Mouse (Mus musculus): Measurements from ENCODE around the gene Atp7a.
A peak's percentile ranks its signal among the peaks of the same experiment; 100 is the strongest.

Gene Atp7a

DNA sequence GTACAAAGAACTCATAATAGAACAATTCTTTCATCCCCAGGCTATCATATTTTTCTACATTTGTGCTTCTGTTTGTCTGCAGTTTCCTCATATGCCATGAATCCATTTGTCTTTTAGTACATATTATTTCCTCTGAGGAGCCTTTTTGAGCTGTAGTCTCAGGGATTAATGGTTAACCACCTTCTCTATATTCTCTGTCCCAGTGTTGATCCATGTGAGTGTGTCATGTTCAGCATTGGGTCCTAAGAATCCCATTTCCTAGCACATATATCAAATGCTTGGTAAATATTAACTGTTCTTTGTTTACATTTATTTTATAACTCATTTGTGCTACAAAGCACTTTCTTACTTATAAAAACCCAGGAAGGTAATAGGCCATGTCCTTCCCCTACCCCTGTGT lies 55.4 kb downstream of the Atp7a start:
- no peak for DNase-seq

DNA sequence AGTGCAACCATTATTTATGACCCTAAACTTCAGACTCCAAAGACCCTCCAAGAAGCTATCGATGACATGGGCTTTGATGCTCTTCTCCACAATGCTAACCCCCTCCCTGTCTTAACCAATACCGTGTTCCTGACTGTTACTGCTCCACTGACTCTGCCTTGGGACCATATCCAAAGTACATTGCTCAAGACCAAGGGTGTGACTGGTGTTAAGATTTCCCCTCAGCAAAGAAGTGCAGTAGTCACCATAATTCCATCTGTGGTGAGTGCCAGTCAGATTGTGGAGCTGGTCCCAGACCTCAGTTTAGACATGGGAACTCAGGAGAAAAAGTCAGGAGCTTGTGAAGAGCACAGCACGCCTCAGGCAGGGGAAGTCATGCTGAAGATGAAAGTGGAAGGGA lies 58.1 kb downstream of the Atp7a start:
- no peak for DNase-seq

DNA sequence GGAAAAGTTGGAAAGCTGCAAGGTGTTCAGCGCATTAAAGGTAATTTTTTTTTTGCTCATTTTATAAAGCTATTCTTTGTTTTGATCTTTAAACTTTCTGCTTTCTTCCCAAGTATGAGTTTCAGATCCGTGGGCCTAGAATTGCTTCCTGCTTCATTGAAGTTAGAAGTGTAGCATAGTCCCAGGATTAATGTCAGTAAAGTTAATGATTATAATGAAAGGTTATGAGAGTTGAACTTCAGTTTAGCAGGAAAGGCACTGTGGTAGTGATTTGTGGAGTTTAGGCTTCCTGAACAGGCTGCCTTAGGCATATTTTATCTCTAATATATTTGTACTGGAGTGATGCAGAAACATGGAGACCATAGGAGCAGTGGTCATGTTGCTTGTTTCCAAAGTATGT lies 58.5 kb downstream of the Atp7a start:
- DNase-seq = no peak

DNA sequence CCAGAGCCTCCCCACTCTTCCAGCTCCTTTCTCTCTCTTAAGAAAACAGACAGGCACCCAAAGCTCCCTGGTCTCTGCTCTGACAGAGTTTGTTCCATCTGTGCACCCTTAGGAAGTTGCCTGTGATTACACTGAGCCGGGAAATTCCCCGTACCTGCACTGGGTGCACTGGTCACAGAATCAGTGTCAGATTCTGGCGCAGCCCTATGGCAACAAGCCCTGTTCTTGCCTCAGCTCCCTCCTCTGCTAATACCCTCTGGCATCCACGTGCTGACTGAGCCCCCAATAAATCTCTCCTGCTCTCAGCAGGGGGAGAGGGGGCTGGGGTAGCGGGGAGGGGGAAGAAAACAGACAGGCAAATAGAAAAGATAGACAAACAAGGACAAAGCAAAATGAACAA lies 65.9 kb downstream of the Atp7a start:
- DNase-seq = no peak

DNA sequence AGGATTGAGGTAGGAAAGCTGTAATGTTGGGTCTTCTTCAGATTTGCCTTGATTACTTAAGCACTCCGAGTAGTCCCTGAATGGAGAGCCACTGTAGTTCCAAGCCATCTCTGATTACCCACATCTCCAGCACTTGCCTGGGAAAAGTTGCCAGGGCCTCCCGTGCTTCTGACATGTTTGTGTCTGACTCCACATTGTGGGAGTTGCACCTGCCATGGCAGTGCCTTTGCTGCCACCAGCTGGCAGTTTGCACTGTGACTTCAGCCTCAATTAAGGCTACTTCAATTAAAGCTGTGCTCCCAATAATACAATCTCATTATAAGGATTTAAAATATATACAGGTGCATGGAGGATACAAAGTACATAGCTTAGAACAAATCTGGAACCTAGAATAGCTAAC lies 78.4 kb downstream of the Atp7a start:
- peak; percentile 63 for DNase-seq

DNA sequence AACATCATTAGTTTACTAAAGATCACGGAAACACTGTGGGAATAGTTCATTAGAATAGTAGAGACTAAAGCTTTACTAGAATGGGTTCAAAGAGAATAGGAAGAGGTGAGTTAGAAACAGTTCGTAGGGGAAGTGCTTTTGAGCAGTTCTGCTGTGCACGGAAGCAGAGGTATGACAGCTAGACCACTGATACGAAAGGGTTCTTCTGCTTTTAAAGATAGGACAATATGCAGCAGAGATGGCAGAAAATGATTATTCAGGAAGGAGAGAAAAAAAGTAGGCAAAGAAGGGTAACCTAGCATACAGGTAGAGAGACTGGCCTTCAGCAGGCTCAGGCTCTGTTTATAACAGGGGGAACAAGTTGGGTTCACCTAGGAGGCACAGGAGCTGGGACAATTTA lies 86.8 kb downstream of the Atp7a start:
- no peak for DNase-seq

DNA sequence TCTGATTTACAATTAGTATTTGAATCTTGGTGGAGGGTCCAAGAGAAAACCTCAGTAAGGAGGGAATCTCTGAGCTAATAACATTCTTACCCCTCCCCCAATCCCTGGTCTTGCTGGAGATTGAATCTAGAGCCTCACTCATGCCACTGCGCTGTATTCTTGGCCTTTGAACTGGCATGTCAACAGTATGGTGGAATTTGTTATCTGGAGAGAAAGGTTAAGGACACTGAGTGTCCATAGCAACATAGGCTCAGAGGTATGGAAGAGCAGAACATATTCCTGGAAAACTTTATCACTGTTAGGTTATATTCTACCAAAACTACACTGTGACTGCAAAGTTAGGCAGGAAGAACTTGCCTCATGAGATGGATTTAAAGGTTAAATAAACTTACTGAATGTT lies 87.6 kb downstream of the Atp7a start:
- no peak for DNase-seq

DNA sequence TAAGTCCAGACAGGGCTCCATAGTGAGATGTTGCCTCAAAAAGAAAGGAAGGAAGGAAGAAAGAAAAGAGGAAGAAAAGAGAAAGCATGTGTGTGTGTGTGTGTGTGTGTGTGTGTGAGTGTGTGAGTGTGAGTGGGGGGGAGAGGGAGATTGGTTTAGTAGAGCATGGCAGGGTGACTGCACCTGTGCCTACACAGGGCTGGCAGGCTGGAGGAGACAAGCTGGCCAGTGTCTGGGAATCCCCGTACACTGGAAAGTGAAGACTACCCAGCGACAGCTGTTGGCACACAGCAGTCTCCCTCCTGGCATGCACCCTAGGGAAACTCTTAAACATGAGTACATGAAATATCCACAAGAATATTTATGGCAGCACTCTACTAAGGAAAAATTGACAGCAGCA lies 95.7 kb downstream of the Atp7a start:
- no peak for DNase-seq

DNA sequence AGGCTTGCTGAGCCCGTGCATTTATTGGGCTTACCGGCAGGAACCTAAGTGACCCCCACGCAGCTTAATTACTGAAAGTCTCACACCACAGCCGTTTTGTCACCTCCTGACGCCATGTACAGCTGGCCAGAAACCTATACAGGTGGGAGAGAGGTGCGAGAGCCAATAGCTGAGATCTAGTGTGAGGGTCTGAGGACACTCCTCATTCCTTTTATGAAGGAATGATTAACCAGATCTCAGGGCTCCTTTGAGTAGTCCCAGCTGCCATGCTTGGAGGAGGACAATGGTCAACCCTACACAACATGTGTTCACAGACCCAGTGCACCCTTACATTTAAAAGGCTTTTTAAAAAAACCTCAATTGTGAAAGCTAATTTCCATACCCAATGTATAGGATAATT lies 101.2 kb downstream of the Atp7a start:
- DNase-seq = no peak

DNA sequence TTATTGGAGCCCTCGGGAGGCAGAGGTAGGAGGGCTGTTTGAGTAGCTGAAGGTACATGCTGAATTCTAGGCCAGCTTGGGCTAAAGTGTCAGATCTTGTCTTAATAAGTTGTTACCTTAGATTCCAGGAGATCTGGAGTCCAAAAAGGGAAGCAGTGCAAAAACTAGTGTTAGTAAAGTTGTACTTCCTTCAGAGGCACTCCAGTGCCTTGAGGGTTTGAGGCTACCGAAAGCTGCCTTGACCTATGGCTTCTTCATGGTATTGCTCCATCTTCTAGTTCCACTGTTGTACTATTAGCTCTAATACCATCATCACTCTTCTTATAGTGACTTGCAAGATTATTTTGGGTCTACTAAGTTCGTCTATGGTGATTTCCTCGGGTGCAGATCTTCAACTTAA lies 102.8 kb downstream of the Atp7a start:
- no peak for DNase-seq

DNA sequence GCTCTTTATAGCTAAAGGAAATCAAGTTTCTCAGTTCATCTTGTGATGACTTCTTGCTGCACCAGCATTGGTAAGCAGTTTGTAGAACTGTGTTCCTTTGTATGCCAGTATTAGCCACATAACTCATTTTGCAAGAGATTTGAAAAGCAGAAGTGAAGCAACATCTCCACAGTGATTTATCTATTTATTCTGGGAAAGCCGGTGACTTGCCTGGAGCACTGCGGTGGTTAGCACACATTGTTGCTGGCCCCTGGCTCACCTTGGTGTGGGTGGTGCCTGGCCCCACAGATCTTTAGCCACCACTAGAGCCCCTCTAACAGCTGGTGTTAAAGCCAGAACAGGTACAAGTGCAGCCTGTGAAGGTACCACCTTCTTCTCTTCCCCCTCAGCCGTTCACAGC lies 107.8 kb downstream of the Atp7a start:
- DNase-seq = no peak

DNA sequence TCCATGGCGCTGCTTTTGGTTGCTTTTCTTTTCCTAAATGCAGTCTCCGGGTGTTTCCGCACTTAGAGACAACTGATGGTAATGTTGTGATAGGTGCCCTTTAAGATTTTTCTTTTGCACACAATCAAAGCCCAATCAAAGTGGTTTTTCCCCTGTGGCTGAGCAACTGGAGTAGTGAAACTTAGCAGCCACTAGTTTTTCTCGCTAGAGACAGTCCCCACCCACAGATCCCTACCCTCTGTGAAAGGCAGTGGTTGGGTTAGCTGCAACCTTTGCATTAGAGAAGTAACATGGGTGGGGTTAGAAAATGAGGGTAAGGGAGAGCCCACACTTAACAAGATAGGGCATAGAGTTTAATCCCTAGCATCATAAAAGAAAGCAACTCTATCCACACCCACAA lies 108.4 kb downstream of the Atp7a start:
- DNase-seq = no peak

DNA sequence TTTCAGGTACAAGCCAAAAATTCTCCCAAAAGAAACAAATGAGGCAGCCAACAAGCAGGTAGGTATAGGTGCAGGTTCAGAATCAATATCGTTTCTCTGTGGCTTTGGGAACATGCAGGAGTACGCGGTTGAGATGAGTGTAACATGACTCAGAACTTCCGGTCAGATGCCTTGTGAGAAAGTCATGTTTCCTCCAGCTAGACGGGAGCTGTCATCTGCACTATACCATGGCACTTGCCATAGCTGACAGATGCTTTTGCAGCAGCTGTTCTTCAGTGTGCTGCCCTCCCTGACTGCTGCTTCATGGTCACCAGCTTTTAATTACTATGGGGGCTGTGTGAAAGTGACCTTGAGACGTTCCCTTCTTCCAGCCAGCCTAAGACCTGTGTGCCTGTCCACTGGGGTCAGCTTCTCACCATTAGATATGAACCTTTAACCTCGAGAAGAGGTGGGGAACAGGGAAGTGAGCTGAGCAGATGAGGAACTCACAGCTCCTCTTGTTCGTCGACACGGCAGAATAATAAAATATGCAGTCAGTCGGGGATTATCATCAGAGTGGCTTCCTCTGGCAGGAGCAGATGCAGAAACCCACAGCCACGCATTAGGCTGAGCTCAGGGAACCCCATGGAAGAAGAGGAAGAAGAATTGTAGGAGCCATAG lies 109.0 kb downstream of the Atp7a start:
- DNase-seq = no peak

DNA sequence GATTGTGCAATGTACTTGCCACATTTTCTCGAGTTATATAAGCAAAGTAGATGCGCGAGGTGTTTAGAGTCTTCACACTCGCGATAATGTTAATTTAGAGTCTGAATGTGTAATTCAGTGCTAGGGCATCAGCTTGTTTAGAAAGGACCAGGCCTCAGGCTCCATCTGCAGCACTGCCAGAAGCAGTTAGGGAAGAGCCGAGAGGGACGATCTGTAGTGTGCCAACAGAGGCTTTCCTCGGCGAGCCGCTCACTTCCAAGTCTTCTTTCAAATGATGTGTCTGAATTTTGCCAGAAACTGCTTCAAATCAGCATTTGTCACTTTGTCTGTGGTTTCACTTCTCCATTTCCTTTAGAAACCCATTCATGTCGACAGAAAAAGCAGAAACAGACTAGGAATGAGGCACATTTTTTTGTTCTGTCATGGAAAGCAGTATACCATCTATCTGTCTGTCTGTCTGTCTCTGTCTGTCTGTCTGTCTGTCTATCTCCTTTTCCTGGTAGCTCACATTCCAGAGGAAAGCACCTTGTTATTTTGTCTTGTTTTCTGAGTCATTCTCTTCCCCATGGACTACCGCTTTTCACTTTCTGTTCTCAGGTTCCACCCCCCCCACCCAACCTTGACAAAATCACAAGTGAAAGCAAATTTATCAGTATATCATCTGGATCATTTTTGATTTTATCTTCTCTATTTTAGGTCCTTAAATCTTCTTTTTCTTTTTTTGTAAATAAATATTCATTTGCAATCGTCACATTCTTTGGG lies 112.4 kb downstream of the Atp7a start:
- no peak for DNase-seq

DNA sequence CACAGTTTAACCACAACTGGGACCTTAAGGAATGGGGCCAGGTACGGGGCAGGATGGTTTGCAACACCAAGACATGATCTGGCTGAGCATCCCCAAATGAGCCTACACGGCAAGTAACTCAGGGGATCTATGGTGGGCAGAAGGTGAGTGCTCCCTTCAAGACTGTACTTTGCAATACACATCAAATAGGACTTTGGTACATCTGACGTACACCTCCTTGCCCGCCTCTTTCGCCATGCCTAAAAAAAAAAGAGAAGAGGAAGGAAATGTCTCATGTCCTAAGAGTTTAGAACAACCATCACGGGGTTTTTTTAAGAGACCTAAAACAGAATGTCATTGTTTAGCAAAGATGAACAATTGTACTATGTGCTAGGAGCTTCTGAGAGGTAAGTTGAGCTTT lies 115.9 kb downstream of the Atp7a start, which contains the start of gene Tlr13:
Gene Tlr13, plus strand, starts transcription at position 269 of the 400 bp plus-strand sequence.
- no peak for DNase-seq

DNA sequence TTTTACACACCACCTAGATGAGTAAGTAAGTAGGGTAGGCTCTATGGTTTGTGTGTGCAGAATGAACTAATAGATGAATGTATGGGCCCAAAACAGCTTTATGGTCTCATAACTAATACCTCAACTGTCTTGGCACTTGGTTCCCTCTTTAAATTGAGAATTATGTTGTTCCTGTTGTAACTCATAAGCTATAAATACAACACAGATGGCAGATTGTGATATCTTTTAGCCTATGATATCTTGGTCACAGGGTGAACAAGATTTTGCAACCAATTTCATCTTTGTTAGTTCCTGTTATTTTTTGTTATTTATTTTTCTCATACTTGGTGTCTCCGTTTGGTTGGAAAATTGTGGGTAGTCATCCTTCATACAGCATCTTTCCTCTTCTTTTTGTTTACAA lies 121.1 kb downstream of the Atp7a start:
- DNase-seq = no peak

DNA sequence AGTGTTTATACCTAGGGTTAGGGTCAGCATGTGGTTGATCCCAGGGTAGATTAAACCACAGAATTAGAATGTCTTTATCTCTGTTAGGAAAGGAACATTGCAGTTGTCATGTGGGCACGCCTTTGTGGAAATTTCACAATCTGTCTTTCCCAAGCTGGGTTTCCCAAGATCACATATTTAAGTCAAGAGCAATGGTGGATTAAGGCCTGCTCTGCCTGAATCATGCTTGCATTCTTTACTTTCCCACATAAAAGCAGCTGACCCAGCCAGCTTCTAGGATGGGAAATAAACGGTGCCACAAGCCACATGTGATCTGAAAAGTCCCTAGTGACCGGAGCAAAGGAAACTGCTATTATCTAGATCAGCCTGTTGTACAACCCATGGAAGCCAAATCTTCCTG lies 122.4 kb downstream of the Atp7a start:
- DNase-seq = no peak

DNA sequence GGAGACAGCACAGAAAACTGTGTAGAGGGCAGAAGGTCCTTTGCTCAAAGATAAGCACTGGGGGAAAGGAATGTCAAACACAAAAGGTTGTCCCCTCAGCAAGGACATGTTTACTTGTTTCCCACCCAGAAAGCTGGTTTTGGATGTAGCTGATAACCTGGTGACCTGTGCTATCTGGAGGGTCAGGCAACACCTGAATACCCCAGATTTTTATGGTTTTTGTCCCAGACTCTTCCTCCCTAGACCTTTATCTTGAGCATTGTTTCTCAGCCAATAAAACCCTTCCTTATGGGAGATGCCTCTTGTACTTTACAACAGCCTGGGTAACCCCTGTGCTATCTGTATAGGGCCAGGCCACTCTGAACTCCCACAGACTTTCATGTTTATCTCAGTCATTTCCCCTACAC lies 127.1 kb downstream of the Atp7a start:
- DNase-seq = no peak

DNA sequence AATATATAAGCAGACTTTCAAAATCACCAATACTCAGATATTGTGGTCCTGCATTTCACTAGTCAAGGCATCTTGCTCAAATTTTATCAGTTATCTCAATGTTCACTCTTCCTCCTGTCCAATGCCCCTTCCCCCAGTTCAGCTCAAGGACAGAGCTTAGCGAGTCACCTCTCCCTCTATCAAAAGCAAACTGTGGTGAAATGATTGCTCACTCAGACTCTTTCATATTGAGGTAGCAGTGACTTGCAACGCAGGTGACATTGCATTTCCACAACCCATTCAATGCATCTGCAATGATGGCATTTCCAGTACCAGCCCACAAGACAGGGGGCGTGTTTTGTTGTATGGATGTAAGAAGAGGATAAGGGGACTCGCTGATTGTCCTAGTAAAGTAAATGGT lies 128.8 kb downstream of the Atp7a start:
- DNase-seq = no peak

DNA sequence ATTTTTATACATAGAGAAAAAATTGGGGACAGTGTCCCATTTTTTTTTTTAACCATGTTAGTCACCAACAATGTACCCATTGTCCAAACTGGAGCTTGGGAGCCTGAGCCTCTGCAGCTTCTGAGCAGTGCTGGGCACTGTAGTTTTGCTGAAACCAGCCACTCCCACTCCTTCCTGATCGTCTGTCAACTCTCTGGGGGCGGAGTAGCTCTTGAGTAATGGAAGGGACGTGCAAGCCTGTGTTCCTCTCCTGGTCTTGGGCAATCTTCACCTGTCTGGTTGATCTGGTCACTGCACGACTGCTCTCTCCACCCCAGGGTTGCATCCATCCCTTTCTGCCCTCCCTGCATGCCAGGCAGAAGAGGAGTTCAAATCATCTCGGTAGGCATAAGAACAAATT lies 136.9 kb downstream of the Atp7a start:
- no peak for DNase-seq

DNA sequence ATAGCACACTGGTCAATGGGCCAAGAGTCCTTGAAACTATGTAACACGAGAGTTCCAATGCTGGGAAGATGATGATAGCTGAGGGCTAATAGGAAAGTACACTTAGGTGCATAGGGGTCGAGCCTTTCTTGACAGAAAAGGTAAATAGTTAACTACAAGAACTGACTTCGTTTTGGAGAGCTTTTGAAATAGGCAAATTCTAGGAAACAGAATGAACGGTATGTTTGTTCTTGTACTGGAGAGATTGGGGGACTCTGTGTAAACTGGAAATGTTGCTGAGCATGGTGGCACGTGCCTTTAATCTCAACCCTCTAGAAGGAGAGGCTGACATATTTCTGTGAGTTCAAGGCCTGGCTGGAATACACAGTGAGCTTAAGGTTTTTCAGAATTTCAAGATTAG lies 137.5 kb downstream of the Atp7a start:
- DNase-seq = no peak

DNA sequence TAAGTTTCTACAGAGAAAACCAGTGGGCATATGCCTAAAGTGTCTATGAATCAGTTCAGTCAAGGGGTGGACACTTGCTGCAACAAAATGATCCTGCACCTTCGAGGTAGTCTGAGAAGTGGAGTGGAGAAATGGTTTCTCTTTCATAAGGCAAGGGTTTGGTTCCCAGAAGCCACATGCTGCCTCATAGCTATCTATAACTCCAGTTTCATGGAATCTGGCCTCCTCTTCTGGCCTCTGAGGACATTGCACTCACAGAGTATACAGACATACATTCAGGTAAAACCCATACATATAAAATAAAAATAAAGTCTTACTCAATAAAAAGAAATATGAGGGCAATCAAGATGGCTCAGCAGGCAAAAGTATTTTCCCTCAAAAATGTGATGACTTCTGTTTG lies 138.0 kb downstream of the Atp7a start:
- DNase-seq = no peak

DNA sequence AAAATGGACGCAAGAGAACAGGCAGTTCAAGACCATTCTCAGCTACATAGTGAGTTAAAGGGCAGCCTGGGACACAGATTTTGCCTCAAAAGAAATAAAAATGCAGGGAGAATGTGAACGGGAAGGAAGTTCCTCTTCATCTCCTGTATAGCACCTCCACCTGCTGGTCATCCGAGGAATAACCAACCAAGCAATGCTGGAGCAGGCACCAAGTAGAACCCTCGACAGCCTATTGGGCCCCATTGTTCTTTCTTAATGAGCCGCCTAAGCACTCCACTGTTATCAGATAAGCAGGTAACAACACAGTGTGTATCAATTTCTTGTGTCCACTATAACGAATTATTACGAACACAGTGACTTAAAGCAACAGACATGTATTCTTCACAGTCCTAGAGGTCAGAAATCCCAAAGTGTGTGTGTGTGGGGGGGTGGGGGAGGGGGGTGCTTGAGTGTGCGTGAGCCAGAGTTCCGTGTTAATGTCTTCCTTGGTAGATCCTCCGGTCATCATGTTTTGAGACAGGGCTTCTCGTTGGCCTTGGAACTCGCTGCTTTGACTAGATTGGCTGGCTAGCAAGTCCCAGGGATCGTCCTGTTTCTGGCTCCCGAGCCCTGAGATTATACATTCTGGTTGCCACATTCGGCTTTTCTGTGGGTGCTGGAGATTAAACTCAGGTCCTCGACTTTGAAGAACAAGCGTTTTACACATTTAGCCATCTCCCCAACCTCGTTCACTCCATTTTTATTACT lies 144.2 kb downstream of the Atp7a start:
- DNase-seq = peak; percentile 69

DNA sequence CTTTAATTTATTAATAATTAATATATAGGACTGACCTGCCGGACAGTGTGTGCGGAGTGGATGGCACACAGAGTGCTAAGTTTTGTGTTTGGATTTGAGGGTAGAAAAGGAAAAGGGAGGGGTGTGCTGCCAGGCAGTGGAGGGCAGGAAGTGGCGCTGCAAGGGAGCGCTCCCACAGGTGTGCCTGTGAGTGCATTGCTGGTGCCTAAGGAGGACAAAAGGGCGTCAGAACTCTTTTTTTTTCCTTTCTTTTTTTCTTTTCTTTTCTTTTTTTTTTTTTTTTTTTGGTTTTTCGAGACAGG lies 144.7 kb downstream of the Atp7a start:
- DNase-seq = no peak

Measured in kidney, adult 18-20 months (tissue).